Mouse (Mus musculus): ENCODE measurements around the gene Aprt. TPM values are rescaled to one million over a fixed set of nuclear protein-coding genes. Genes with fewer than 3 reads are reported as not detected.

Aprt gene
- 78.0 to 94.8 TPM (median 88.3 TPM) in 4 replicates for total RNA-seq (2023; ENCODE audit: inconsistent age)

DNA sequence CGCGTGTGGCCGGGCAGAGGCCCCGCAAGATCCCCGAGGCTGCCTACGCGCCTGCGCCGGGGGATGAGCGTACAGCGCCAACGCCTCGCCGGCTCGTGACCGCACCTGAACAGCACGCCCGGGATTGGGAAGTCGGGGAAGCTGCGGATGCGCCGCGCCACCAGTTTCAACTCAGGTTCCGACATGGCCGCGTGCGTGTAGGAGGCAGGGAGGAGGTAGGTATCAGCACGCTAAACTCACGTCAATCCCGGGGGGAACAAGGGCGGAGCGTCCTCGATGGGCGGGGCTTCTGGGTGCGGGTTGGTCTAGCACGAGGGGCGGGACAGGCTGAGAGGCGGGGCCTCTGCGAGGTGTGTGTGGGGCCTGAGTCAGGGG, at the start of gene Aprt:
Aprt (minus strand) TSS at position 262 of the 375 bp plus-strand sequence.

DNA sequence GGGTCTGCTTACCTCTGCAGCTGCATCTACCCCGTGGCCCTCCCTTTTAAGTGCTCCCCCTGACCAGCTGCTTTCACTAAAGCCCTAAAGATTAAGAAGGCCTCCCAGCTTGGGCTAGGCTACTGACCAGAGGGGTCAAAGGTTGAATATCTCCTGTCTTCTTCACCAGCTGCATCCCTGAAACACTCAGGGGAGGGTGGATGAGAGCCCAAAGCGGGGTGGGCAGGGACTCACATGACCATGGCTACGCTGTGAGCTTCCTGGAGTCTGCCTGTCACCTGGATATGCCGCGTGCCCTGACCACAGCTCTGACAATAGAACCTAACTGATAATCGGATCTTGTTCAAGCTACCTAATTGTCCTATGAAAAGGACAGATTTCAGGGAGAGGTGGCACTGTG, 46.0 kb upstream of the Aprt start, which contains the start of gene Pabpn1l:
Pabpn1l (minus strand) TSS at position 13 of the 400 bp plus-strand sequence.

DNA sequence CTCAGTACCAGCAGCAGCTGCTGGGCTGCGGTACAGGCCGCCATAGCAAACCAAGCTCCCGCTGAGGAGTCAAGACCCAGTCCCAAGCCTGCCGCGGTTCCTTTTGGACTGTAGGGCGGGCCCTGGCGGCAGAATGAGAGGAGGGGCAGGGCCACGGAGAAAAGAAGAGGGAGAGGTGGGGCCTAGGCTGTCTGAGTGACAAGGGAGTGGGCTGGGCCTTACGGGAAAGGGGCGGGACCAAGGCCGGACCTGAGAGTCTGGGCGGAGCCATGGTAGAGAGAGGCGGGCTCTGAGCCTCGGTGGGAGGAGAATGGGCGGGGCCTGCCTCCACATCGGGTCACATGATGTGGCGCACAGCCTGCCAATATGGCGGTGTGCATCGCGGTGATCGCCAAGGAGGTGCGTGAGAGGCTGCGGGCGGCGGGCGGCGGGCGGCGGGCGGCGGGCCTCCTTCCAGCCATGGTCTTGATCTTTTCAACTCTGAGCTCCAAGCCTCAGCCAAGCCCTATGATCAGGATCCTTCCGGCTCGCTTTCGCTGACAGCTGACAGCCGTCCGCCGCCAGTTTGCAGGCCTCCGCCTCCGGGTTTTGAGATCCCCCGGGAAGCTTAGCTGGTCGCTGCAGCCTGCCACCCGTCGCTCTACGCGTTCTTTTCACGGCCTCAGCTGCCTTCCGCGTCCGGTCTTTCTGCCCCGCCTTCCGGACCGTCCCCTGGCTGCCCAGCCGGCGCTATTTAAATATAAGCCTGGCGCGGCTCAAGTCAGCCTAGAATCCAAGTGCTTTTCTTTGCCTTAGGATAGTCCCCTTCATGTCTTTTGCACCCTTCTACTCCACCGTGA, 34.8 kb upstream of the Aprt start, which contains the start of the genes Galns and Trappc2l:
Galns (minus strand) TSS at position 169 of the 839 bp plus-strand sequence.
Trappc2l (plus strand) TSS at position 346 of the 839 bp plus-strand sequence.

DNA sequence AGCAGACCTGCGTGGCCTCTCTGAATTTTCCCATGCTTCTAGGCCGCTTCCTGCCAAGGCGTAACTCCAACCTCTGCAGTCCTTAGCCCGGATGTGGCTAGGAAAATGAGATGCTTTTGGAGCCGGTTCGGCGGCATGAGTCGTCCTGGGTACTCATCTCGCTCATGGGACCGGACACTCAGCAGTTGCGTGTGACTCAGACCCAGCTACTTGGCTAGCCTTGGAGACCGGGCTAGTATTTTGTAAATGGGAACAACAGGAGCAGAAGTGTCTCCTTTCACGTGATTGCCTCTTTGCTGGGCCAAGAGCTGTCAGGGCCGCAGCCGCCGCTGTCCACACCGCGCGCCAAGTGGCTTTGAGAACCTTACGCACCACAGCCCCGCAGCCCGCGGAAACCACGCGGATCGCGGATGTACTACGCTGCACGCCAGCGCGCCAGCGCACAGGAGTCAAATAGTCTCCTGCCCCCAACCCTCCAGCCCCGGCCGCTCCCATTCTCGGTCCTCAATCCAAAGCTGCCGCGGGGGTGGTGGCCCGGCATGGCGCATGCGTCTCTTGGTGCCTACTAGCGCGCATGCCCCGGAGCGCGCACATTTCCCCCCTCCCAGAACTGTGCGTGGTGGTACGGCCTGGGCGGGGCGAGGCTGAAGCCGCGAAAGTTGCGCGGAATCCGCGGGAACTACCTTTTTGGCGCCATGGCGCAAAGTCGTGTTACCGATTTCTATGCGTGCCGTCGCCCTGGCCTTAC, 9.2 kb downstream of the Aprt start, which contains the start of gene Cdt1:
Cdt1 (plus strand) TSS at position 655 of the 748 bp plus-strand sequence.

DNA sequence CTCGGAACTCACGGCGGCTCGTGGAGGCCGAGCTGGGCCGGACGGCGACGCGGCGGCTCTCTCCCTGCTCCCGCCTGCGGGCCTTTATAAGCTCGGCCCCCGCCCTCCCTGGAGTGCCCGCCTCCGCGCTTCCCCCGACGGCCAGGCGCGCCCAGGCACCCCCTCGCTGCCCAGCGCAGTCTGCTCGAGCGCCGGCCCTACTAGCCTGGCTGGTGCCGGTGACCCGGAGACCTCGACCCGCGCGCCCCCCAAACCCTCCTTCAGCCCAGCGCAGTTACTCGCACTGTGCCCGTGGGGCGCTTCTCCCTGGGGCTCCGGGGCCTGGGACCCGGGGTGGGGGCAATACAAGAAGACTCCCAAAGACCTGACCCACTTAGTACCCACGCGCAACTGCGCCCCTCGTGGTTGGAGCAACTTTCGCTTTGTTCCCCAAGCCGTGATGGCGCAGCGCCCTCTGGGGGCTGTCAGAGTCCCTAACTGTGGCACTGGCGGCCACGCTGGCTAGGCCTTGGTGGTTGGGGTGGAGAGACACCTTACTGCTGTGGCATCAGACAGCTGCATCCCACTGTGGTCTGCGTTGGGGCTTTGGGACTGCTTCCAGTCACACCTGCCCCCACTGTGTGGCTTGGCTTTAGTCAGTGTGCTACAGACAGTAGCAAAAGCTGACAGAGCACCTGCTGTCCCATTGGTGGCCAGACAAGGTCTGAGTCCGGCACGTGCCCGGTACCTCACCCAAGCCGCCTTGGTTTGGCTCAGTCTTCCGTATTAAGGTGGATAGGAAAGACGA, 25.3 kb downstream of the Aprt start, which contains the start of gene Piezo1:
Piezo1 (minus strand) TSS at position 65 of the 787 bp plus-strand sequence.

Other genes starting within 250 kb of the Aprt start
- gene Trhr2, start 216.2 kb downstream of the Aprt start, total RNA-seq (2023; ENCODE audit: inconsistent age): 0.51 TPM in 1 of 4 replicates, not detected in the others
- gene Zc3h18, start 200.3 kb downstream of the Aprt start, total RNA-seq (2023; ENCODE audit: inconsistent age): 97.1 to 111 TPM (median 102 TPM) in 4 replicates
- gene Il17c, start 154.9 kb downstream of the Aprt start, total RNA-seq (2023; ENCODE audit: inconsistent age): 0.83 to 2.5 TPM (median 1.8 TPM) in 3 of 4 replicates, not detected in the other
- 306 to 340 TPM (median 317 TPM) in 4 replicates for gene Cyba, start 144.0 kb downstream of the Aprt start, total RNA-seq (2023; ENCODE audit: inconsistent age)
- 4.8 to 6.9 TPM (median 6.2 TPM) in 4 replicates for gene Mvd, start 133.5 kb downstream of the Aprt start, total RNA-seq (2023; ENCODE audit: inconsistent age)
- 3.1 to 4.4 TPM (median 3.9 TPM) in 4 replicates for gene Snai3, start 116.2 kb downstream of the Aprt start, total RNA-seq (2023; ENCODE audit: inconsistent age)
- 38.7 to 43.7 TPM (median 41.0 TPM) in 4 replicates for gene Rnf166, start 100.8 kb downstream of the Aprt start, total RNA-seq (2023; ENCODE audit: inconsistent age)
- 57.5 to 66.9 TPM (median 58.8 TPM) in 4 replicates for gene Ctu2, start 100.8 kb downstream of the Aprt start, total RNA-seq (2023; ENCODE audit: inconsistent age)
- 50.5 to 55.1 TPM (median 53.3 TPM) in 4 replicates for gene Piezo1, start 25.6 kb downstream of the Aprt start, total RNA-seq (2023; ENCODE audit: inconsistent age)
- 154 to 175 TPM (median 169 TPM) in 4 replicates for gene Cdt1, start 8.9 kb downstream of the Aprt start, total RNA-seq (2023; ENCODE audit: inconsistent age)
- 26.1 to 34.6 TPM (median 27.1 TPM) in 4 replicates for gene Galns, start 34.6 kb upstream of the Aprt start, total RNA-seq (2023; ENCODE audit: inconsistent age)
- gene Trappc2l, start 34.7 kb upstream of the Aprt start, total RNA-seq (2023; ENCODE audit: inconsistent age): 44.4 to 55.6 TPM (median 52.9 TPM) in 4 replicates
- gene Pabpn1l, start 45.8 kb upstream of the Aprt start, total RNA-seq (2023; ENCODE audit: inconsistent age): 0.48 TPM in 1 of 4 replicates, not detected in the others
- 58.9 to 63.9 TPM (median 60.8 TPM) in 4 replicates for gene Cbfa2t3, start 122.2 kb upstream of the Aprt start, total RNA-seq (2023; ENCODE audit: inconsistent age)
- gene Acsf3, start 198.6 kb upstream of the Aprt start, total RNA-seq (2023; ENCODE audit: inconsistent age): 16.6 to 19.5 TPM (median 18.2 TPM) in 4 replicates

All from B cell, adult (primary cell).